Mouse (Mus musculus): ENCODE data around the gene Cygb. TPM values are rescaled to one million over a fixed set of nuclear protein-coding genes. Genes with fewer than 3 reads are reported as not detected.

The Cygb gene
- polyA plus RNA-seq, 1 experiment, result 3.4 TPM

- TF ChIP-seq CTCF (IDR thresholded peaks at IDR 0.05; ENCODE audit: control insufficient read depth, insufficient read depth, low read length) (no peak), POLR2A (IDR thresholded peaks at IDR 0.05; ENCODE audit: borderline replicate concordance, control insufficient read depth, low read depth, low read length) (peak; percentile 49; the same call in 1 of the 2 replicates)
- Histone ChIP-seq H3K4me1 (ENCODE audit: control insufficient read depth, insufficient read depth, low read length) (peaks cover 17% of the 10 kb centered on the region), H3K4me3 (replicated peaks; ENCODE audit: control insufficient read depth, low read depth, low read length) (peak overlapping the region; percentile 74), H3K27ac (ENCODE audit: control insufficient read depth, insufficient read depth, low read depth, low read length, poor library complexity) (peak overlapping the region; percentile 92)
- WGBS, result 12% methylated on average over 42 of the region's 42 CpGs
Observed at GRCm38 (mm10) chr11:116624131-116624832, 29.8 kb downstream of the Cygb start.

GRCm38 (mm10) chr11:116623281-116624124 is 30.6 kb downstream of the Cygb start:
- Histone ChIP-seq H3K4me3 (replicated peaks; ENCODE audit: control insufficient read depth, low read depth, low read length) (peak overlapping the region; percentile 74), H3K4me1 (ENCODE audit: control insufficient read depth, insufficient read depth, low read length) (peaks cover 23% of the 10 kb centered on the region), H3K27ac (ENCODE audit: control insufficient read depth, insufficient read depth, low read depth, low read length, poor library complexity) (peak overlapping the region; percentile 92)
- WGBS, result 2% methylated on average over 40 of the region's 40 CpGs
- TF ChIP-seq POLR2A (IDR thresholded peaks at IDR 0.05; ENCODE audit: borderline replicate concordance, control insufficient read depth, low read depth, low read length) (no peak), CTCF (IDR thresholded peaks at IDR 0.05; ENCODE audit: control insufficient read depth, insufficient read depth, low read length) (no peak)

GRCm38 (mm10) chr11:116621258-116621704 is 32.8 kb downstream of the Cygb start:
- Histone ChIP-seq H3K27ac (ENCODE audit: control insufficient read depth, insufficient read depth, low read depth, low read length, poor library complexity) (peak overlapping the region; percentile 61), H3K4me3 (replicated peaks; ENCODE audit: control insufficient read depth, low read depth, low read length) (no peak overlapping the region), H3K4me1 (ENCODE audit: control insufficient read depth, insufficient read depth, low read length) (peaks cover 30% of the 10 kb centered on the region)
- WGBS, result 49% methylated on average over 6 of the region's 6 CpGs
- TF ChIP-seq POLR2A (IDR thresholded peaks at IDR 0.05; ENCODE audit: borderline replicate concordance, control insufficient read depth, low read depth, low read length) (no peak; the same call in 1 of the 2 replicates), CTCF (IDR thresholded peaks at IDR 0.05; ENCODE audit: control insufficient read depth, insufficient read depth, low read length) (no peak)

GRCm38 (mm10) chr11:116620559-116621253 is 33.4 kb downstream of the Cygb start:
- H3K27ac ChIP-seq (ENCODE audit: control insufficient read depth, insufficient read depth, low read depth, low read length, poor library complexity), result peak overlapping the region; percentile 61
- 70% methylated on average over 10 of the region's 10 CpGs for WGBS

GRCm38 (mm10) chr11:116620073-116620472 is 34.0 kb downstream of the Cygb start:
- peak overlapping the region; percentile 61 for H3K27ac ChIP-seq (ENCODE audit: control insufficient read depth, insufficient read depth, low read depth, low read length, poor library complexity)
- 59% methylated on average over 9 of the region's 9 CpGs for WGBS
- H3K4me3 ChIP-seq (replicated peaks; ENCODE audit: control insufficient read depth, low read depth, low read length), result no peak overlapping the region
- TF ChIP-seq CTCF (IDR thresholded peaks at IDR 0.05; ENCODE audit: control insufficient read depth, insufficient read depth, low read length) (no peak), POLR2A (IDR thresholded peaks at IDR 0.05; ENCODE audit: borderline replicate concordance, control insufficient read depth, low read depth, low read length) (no peak)
- H3K4me1 ChIP-seq (ENCODE audit: control insufficient read depth, insufficient read depth, low read length), result peaks cover 33% of the 10 kb centered on the region

More at GRCm38 (mm10) chr11:116620559-116621253, 33.4 kb downstream of the Cygb start:
- TF ChIP-seq CTCF (IDR thresholded peaks at IDR 0.05; ENCODE audit: control insufficient read depth, insufficient read depth, low read length) (no peak), POLR2A (IDR thresholded peaks at IDR 0.05; ENCODE audit: borderline replicate concordance, control insufficient read depth, low read depth, low read length) (no peak)
- Histone ChIP-seq H3K4me1 (ENCODE audit: control insufficient read depth, insufficient read depth, low read length) (peaks cover 31% of the 10 kb centered on the region), H3K4me3 (replicated peaks; ENCODE audit: control insufficient read depth, low read depth, low read length) (no peak overlapping the region)

GRCm38 (mm10) chr11:116619561-116619960 is 34.6 kb downstream of the Cygb start:
- H3K4me3 ChIP-seq (replicated peaks; ENCODE audit: control insufficient read depth, low read depth, low read length), result no peak overlapping the region
- no peak overlapping the region for H3K27ac ChIP-seq (ENCODE audit: control insufficient read depth, insufficient read depth, low read depth, low read length, poor library complexity)
- H3K4me1 ChIP-seq (ENCODE audit: control insufficient read depth, insufficient read depth, low read length), result peaks cover 36% of the 10 kb centered on the region
- TF ChIP-seq POLR2A (IDR thresholded peaks at IDR 0.05; ENCODE audit: borderline replicate concordance, control insufficient read depth, low read depth, low read length), result no peak
- no peak for TF ChIP-seq CTCF (IDR thresholded peaks at IDR 0.05; ENCODE audit: control insufficient read depth, insufficient read depth, low read length)
- WGBS, result 62% methylated on average over 8 of the region's 8 CpGs

GRCm38 (mm10) chr11:116619156-116619555 is 35.0 kb downstream of the Cygb start:
- no peak for TF ChIP-seq POLR2A (IDR thresholded peaks at IDR 0.05; ENCODE audit: borderline replicate concordance, control insufficient read depth, low read depth, low read length)
- TF ChIP-seq CTCF (IDR thresholded peaks at IDR 0.05; ENCODE audit: control insufficient read depth, insufficient read depth, low read length), result no peak
- no peak overlapping the region for H3K4me3 ChIP-seq (replicated peaks; ENCODE audit: control insufficient read depth, low read depth, low read length)
- H3K4me1 ChIP-seq (ENCODE audit: control insufficient read depth, insufficient read depth, low read length), result peaks cover 38% of the 10 kb centered on the region
- H3K27ac ChIP-seq (ENCODE audit: control insufficient read depth, insufficient read depth, low read depth, low read length, poor library complexity), result no peak overlapping the region
- WGBS, result 72% methylated on average over 7 of the region's 7 CpGs

All from bone marrow, adult 2 months (tissue).